Mouse (Mus musculus) midbrain, embryonic 14.5 days (tissue): ENCODE data around the gene Cartpt. TPM values are rescaled to one million over a fixed set of nuclear protein-coding genes. Genes with fewer than 3 reads are reported as not detected.

ENCODE experiments used
- ATAC-seq: fragments of 200-750 bp; cut with Nextera tagmentation; 2 replicates; pipeline ENCODE4 v1.8.0; 2017; ENCODE audit warnings: moderate number of reproducible peaks, moderate library complexity; ENCODE audit not compliant: low FRiP score, low TSS enrichment
- DNase-seq: peaks from one replicate; pipeline ENCODE4 v3.0.0-alpha.2; 2015
- H3K27ac ChIP-seq: fragments of 300-500 bp; sonication (generic); replicated peaks from 2 replicates; pipeline ENCODE4 v1.5.1; 2014; ENCODE audit warnings: mild to moderate bottlenecking, low read depth, low read length, moderate library complexity
- H3K27me3 ChIP-seq: fragments of 300-500 bp; sonication (generic); 2 replicates; pipeline ENCODE4 v1.6.1; 2014; ENCODE audit warnings: low read length, control low read depth, mixed read lengths; ENCODE audit not compliant: control insufficient read depth, insufficient read depth
- H3K36me3 ChIP-seq: fragments of 300-500 bp; sonication (generic); 2 replicates; pipeline ENCODE4 v1.6.1; 2014; ENCODE audit warnings: low read length, control low read depth; ENCODE audit not compliant: control insufficient read depth, insufficient read depth
- H3K4me1 ChIP-seq: fragments of 300-500 bp; sonication (generic); 2 replicates; pipeline ENCODE4 v1.6.1; 2014; ENCODE audit warnings: mild to moderate bottlenecking, antibody characterized with exemption, low read length, control low read depth; ENCODE audit not compliant: control insufficient read depth, insufficient read depth
- H3K4me2 ChIP-seq: fragments of 300-500 bp; sonication (generic); 2 replicates; pipeline ENCODE4 v1.6.1; 2014; ENCODE audit warnings: mild to moderate bottlenecking, low read length, moderate library complexity
- H3K4me3 ChIP-seq: fragments of 300-500 bp; sonication (generic); replicated peaks from 2 replicates; pipeline ENCODE4 v1.5.1; 2014; ENCODE audit warnings: low read depth, low read length
- H3K9ac ChIP-seq: fragments of 300-500 bp; sonication (generic); replicated peaks from 2 replicates; pipeline ENCODE4 v1.6.1; 2014; ENCODE audit warnings: mild to moderate bottlenecking, low read length, moderate library complexity
- H3K9me3 ChIP-seq: fragments of 300-500 bp; sonication (generic); 2 replicates; pipeline ENCODE4 v1.6.1; 2016; ENCODE audit warnings: low read length, control low read depth, mixed read lengths; ENCODE audit not compliant: control insufficient read depth
- WGBS: fragments of 180-500 bp; shearing (Covaris S2); extraction: QIAGEN DNeasy Blood & Tissue Kit; methylation state at CpG from one replicate; pipeline ENCODE4 v1.1.7; 2014; 5-methylcytosine and 5-hydroxymethylcytosine counted together
- polyA plus RNA-seq: library from polyadenylated mRNA; unstranded; fragments of >200 nt; fragmentation: Nextera tagmentation; extraction: Ambion mirVana; gene quantifications from 2 replicates; pipeline ENCODE4 v1.2.1, GENCODE M21; 2014

Gene Cartpt
- polyA plus RNA-seq, 1 experiment from 2014 or later = 18.4 TPM

DNA sequence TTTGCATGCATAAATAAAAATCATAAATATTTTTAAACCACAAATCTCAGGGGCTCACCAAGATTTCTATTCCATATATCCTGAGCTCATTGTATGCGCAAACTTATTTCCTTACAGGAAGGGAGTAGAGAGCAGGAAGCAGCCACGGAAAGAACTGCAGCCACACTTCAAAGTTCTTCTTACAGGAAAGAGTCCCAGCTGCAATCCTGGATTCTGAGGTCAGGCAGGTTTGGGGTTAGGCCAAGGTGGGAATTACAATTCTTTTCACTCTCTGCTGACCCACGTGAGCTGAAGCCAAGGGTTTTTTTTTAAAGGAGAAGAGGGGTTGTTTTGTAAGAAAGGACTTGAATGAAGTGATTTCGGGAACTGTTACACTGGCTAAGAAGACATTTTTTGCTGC, 49.9 kb downstream of the Cartpt start:
- ATAC-seq (no peak), DNase-seq (no peak)
- no peak overlapping the region for H3K9ac ChIP-seq
- H3K27me3 ChIP-seq = no peaks in the 10 kb centered on the region
- no peak overlapping the region for H3K4me3 ChIP-seq
- H3K9me3 ChIP-seq = no peaks in the 10 kb centered on the region
- H3K36me3 ChIP-seq = no peaks in the 10 kb centered on the region
- H3K4me2 ChIP-seq = no peak overlapping the region
- H3K27ac ChIP-seq = no peak overlapping the region
- WGBS = 63% methylated on average over 4 of the region's 4 CpGs
- H3K4me1 ChIP-seq = no peaks in the 10 kb centered on the region

DNA sequence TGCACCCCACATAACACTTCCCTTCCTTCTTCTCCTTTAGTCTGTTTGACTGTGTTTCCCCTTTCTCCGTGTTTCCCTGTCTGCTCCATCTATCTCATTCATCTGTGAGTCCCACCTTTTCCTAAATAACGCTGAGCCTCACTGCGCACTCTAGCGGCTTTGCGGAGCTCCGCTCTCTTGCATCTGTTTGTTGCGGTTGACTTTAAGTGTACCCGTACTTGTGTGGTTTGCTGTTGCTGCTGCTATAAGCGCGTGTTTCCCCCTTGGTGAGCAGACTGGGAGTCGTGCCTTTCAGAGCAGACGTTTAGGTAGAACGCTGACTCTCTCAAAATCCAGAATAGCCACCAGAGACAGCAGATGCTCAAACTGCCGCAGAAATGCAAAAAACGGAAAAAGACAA, 51.3 kb downstream of the Cartpt start:
- Histone ChIP-seq H3K27ac (no peak overlapping the region), H3K9me3 (no peaks in the 10 kb centered on the region), H3K4me2 (0 out of 2 replicates have a peak overlapping the region, but pooled peaks have one; percentile 8), H3K36me3 (no peaks in the 10 kb centered on the region), H3K9ac (no peak overlapping the region; the same call in 1 of the 2 replicates), H3K27me3 (no peaks in the 10 kb centered on the region), H3K4me3 (no peak overlapping the region), H3K4me1 (no peaks in the 10 kb centered on the region)
- 34% methylated on average over 15 of the region's 15 CpGs for WGBS
- ATAC-seq (no peak), DNase-seq (peak; percentile 83)

Other genes starting within 250 kb of the Cartpt start
- 28.9 and 35.6 TPM in 2 replicates for gene Mccc2, start 114.5 kb upstream of the Cartpt start, polyA plus RNA-seq
- 22.1 and 22.9 TPM in 2 replicates for gene Bdp1, start 203.0 kb upstream of the Cartpt start, polyA plus RNA-seq
- gene Serf1, start 206.9 kb upstream of the Cartpt start, polyA plus RNA-seq = 453 and 516 TPM in 2 replicates
- gene Smn1, start 223.8 kb upstream of the Cartpt start, polyA plus RNA-seq = 49.5 and 54.2 TPM in 2 replicates